Mouse (Mus musculus) olfactory bulb, adult 2 months (tissue): ENCODE measurements around the gene 2210011C24Rik. TPM values are rescaled to one million over a fixed set of nuclear protein-coding genes. Genes with fewer than 3 reads are reported as not detected.
"Not testable (repeated sequence)": the region's sequence is repeated elsewhere in the genome, so short reads cannot be mapped to it uniquely, and the experiment has no call there.

ENCODE experiments used
- H3K27ac ChIP-seq: fragments of 200-500 bp; 2 replicates; pipeline ENCODE4 v1.5.1; 2012; ENCODE audit warnings: low read depth, low read length; ENCODE audit not compliant: insufficient read depth
- H3K4me1 ChIP-seq: fragments of 200-500 bp; 2 replicates; pipeline ENCODE4 v1.6.1; 2012; ENCODE audit warnings: low read length; ENCODE audit not compliant: control insufficient read depth, insufficient read depth
- H3K4me3 ChIP-seq: fragments of 200-500 bp; 2 replicates; pipeline ENCODE4 v1.5.1; 2012; ENCODE audit warnings: mild to moderate bottlenecking, low read depth, low read length, moderate library complexity; ENCODE audit not compliant: insufficient read depth
- CTCF ChIP-seq: fragments of 200-500 bp; IDR thresholded peaks from 2 replicates; pipeline ENCODE4 v1.5.1; 2012; ENCODE audit warnings: low read depth, mild to moderate bottlenecking, low read length, moderate library complexity; ENCODE audit not compliant: insufficient read depth
- POLR2A ChIP-seq: fragments of 200-500 bp; IDR thresholded peaks from 2 replicates; pipeline ENCODE4 v1.6.1; 2012; ENCODE audit warnings: mild to moderate bottlenecking, low read depth, low read length, moderate library complexity; ENCODE audit not compliant: insufficient read depth
- WGBS: fragments of 180-500 bp; shearing (Covaris S2); methylation state at CpG from one replicate; pipeline ENCODE4 v1.1.7; 2018; 5-methylcytosine and 5-hydroxymethylcytosine counted together
- polyA plus RNA-seq: library from polyadenylated mRNA; stranded (reverse); fragments of >200 nt; gene quantifications from 2 replicates; pipeline ENCODE4 v1.2.4, GENCODE M21; 2012; ENCODE audit warnings: low replicate concordance; ENCODE audit not compliant: missing spikeins, insufficient read depth, insufficient read length

2210011C24Rik gene
- polyA plus RNA-seq, 1 experiment: not detected

GRCm38 (mm10) chr8:84023631-84024030 lies 11.7 kb upstream of the 2210011C24Rik start:
- peaks cover 10% of the 10 kb centered on the region for H3K4me1 ChIP-seq
- WGBS: 91% methylated on average over 1 of the region's 1 CpGs
- H3K27ac ChIP-seq: no peak overlapping the region
- no peak overlapping the region for H3K4me3 ChIP-seq
- TF ChIP-seq CTCF: no peak
- TF ChIP-seq POLR2A: no peak

GRCm38 (mm10) chr8:84023085-84023484 lies 11.1 kb upstream of the 2210011C24Rik start:
- Histone ChIP-seq H3K4me3 (no peak overlapping the region), H3K4me1 (peaks cover 10% of the 10 kb centered on the region), H3K27ac (no peak overlapping the region)
- WGBS: 60% methylated on average over 5 of the region's 5 CpGs
- no peak for TF ChIP-seq POLR2A
- TF ChIP-seq CTCF: no peak

DNA sequence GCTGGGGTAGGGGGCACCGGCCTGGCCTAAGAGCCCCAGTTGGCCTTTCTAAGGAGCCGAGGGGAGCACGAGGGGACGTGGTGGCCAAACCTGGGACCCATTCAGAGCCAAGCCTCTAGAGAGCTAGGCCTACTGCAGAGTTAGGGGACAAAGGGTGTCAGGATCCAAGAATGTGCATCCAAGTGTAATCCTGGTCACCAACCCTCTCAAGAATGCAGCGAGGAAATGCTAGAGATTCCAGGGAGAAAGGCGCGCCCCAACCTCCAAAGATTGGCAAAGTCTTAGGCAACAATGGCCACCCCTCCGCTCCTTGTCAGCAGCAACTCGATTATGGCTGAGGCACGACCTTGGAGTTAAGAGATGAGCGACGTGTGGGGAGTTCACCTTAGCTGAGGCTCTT lies 9.6 kb upstream of the 2210011C24Rik start:
- no peak for TF ChIP-seq CTCF
- no peak for TF ChIP-seq POLR2A
- no peak overlapping the region for H3K4me3 ChIP-seq
- 63% methylated on average over 12 of the region's 12 CpGs for WGBS
- peaks cover 9% of the 10 kb centered on the region for H3K4me1 ChIP-seq
- no peak overlapping the region for H3K27ac ChIP-seq

DNA sequence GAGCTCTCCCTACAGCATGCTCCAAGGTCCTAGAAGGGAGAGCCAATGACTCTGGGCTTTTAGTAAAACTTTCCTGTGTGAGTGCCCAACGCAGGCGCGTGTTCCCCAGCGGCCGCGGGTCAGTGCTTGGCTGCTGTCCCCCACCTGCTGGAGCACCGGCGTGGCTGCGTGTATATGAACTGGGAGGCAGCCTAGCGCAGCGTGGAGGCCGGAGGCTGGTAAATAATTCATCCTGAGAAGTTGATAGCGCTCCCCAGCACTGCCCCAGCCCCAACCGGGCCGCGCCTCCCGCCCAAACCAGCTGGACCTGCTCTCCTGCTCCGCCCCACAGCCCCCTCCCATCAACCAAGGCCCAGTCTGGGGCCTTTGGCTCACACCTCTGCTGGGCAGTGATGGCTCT lies 9.1 kb upstream of the 2210011C24Rik start, which contains the start of gene Palm3:
TSS of gene Palm3 (plus strand) at position 376 of the 400 bp plus-strand sequence.
- 32% methylated on average over 18 of the region's 18 CpGs for WGBS
- Histone ChIP-seq H3K27ac (no peak within 1 kb of the TSS), H3K4me1 (peaks cover 5% of the 10 kb centered on the region), H3K4me3 (no peak within 1 kb of the TSS)
- TF ChIP-seq CTCF (no peak), POLR2A (no peak)

- 89% methylated on average over 9 of the region's 9 CpGs for WGBS
- TF ChIP-seq CTCF (no peak), POLR2A (no peak)
- no peak overlapping the region for H3K27ac ChIP-seq
- no peaks in the 10 kb centered on the region for H3K4me1 ChIP-seq
- no peak overlapping the region for H3K4me3 ChIP-seq
These were observed 7.8 kb upstream of the 2210011C24Rik start for GRCm38 (mm10) chr8:84019738-84020137.

- Histone ChIP-seq H3K4me3 (no peak overlapping the region), H3K4me1 (peaks cover 19% of the 10 kb centered on the region), H3K27ac (no peak overlapping the region)
- WGBS: 96% methylated on average over 5 of the region's 5 CpGs
- TF ChIP-seq POLR2A (no peak), CTCF (no peak)
These were observed 3.9 kb upstream of the 2210011C24Rik start for GRCm38 (mm10) chr8:84015833-84016232.

DNA sequence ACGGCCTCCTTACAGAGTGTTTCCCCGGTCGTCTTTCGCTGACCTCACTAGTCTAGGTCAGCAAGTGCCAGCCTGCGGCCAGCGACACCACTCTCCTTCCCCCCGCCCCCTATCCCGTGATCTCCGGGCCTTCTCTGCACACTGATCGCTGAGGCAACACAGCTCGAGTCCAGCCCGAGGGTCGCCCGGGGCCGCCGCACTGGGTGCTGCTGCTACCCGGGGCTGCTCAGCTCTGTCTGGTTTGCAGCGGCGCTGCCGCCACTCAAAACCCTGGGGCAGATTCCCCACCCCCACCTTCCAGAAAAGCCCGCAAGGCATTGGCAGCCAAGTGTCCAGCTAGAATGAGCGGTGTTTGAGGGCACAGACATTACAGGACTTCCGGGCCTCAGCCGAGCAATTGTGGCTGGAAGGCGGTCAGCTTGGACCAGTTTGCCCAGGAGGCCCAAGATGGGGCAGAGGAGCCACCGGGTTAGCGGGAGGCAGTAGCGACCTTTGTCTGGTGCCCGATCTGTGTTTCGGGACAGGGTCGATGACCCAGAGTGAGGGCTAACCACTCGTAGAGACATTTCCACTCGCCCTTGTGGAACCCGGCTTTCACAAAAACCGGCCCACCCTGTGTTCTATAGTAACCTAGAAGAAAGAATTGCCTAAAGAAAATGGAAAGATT lies 661 bp upstream of the 2210011C24Rik start:
- WGBS: 26% methylated on average over 35 of the region's 35 CpGs
- H3K27ac ChIP-seq: no peak overlapping the region
- peak overlapping the region; percentile 18 for H3K4me3 ChIP-seq
- H3K4me1 ChIP-seq: peaks cover 24% of the 10 kb centered on the region
- TF ChIP-seq CTCF (no peak), POLR2A (no peak)

- WGBS: 4% methylated on average over 83 of the region's 83 CpGs
- TF ChIP-seq POLR2A (no peak), CTCF (peak; percentile 34; the same call in 1 of the 2 replicates)
These were observed 1.1 kb downstream of the 2210011C24Rik start for GRCm38 (mm10) chr8:84010625-84011611.

GRCm38 (mm10) chr8:84009876-84010275 lies 2.1 kb downstream of the 2210011C24Rik start:
- no peak overlapping the region for H3K27ac ChIP-seq
- TF ChIP-seq CTCF (peak; percentile 91), POLR2A (no peak)
- 2% methylated on average over 11 of the region's 11 CpGs for WGBS
- H3K4me3 ChIP-seq: no peak overlapping the region
- H3K4me1 ChIP-seq: peaks cover 27% of the 10 kb centered on the region

More at GRCm38 (mm10) chr8:84010625-84011611, 1.1 kb downstream of the 2210011C24Rik start:
- no peak overlapping the region for H3K27ac ChIP-seq
- H3K4me3 ChIP-seq: peak overlapping the region; percentile 57
- H3K4me1 ChIP-seq: peaks cover 24% of the 10 kb centered on the region

DNA sequence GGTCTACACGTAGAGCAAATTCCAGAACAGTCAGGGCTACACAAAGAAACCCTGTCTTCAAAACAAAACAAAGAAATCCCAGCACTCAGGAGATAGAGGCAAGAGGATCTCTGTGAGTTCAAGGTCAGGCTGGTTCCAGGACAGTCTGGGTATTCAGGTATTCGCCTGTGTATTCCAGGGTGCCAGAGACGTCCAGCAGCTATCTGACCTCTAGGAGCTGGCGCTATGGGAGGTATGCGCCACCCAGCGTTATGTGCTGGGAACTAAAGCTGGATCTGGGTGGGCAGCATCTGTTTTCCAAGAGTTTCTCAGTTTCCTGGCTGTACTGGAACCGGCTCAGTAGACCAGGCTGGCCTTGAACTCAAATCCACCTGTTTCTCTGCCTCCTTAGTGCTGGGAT lies 3.6 kb downstream of the 2210011C24Rik start:
- Histone ChIP-seq H3K27ac (no peak overlapping the region), H3K4me1 (peaks cover 31% of the 10 kb centered on the region), H3K4me3 (no peak overlapping the region)
- TF ChIP-seq POLR2A (no peak), CTCF (no peak)
- 34% methylated on average over 7 of the region's 7 CpGs for WGBS

DNA sequence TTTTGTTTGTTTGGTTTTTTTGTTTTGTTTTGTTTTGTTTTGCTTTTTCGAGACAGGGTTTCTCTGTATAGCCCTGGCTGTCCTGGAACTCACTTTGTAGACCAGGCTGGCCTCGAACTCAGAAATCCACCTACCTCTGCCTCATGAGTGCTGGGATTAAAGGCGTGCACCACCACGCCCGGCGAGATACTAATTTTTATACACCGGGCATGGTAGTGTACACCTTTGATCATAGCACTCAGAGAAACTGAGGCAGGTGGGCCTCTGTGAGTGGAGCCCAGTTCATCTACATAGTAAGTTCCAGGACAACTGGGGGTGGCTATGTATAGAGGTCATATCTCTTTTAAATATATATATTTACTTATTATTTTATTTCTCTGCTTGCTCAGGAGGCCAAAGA lies 6.5 kb downstream of the 2210011C24Rik start:
- peaks cover 16% of the 10 kb centered on the region for H3K4me1 ChIP-seq
- H3K27ac ChIP-seq, H3K4me3 ChIP-seq: not testable (repeated sequence)
- WGBS: 94% methylated on average over 7 of the region's 7 CpGs
